Mouse (Mus musculus) layer of hippocampus, adult 8-10 months (tissue): ENCODE measurements around the gene Fam69a. TPM values are rescaled to one million over a fixed set of nuclear protein-coding genes. Genes with fewer than 3 reads are reported as not detected.
A peak's percentile ranks its signal among the peaks of the same experiment; 100 is the strongest.
"Not testable (repeated sequence)": the region's sequence is repeated elsewhere in the genome, so short reads cannot be mapped to it uniquely, and the experiment has no call there.

ENCODE experiments used
- DNase-seq, 2 experiments: peaks; one replicate each; pipeline ENCODE4 v3.0.0; 2022; ENCODE audit warnings: low spot score in 2 of 2
- total RNA-seq, 4 experiments: library from RNA; stranded (reverse); gene quantifications; 2 replicates each; pipeline ENCODE4 v1.2.4; 2022

The Fam69a gene
- total RNA-seq, 4 experiments from 2014 or later: 32.3 to 39.6 (median 35.2) TPM

DNA sequence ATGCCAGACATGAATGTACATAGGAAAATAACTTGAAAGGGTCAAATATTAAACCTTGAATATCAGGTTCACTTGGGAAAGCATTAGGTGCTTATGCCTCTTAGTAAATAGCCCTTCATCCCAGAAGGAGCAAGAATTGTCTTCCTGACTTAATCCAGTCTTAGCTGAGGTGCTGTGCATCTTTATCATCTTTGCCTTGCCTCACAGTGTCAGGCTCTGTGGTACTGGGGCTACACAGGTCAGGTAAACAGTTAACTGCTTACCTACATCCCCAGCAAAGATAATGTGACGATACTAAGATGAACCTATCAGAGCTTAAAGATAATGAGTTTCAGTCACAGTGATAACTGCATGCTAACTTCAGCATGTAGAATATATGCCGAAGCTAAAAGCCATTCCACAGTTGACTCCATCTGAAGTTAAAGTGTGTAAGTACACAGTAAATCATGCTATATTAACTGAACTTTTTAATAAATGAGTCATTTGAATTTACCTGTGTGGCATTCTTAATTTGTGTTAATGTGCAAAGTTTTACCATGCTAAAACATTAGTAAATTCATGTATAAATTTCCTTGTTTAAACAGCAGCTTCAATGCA, 78.3 kb downstream of the Fam69a start:
- DNase-seq: no peak

DNA sequence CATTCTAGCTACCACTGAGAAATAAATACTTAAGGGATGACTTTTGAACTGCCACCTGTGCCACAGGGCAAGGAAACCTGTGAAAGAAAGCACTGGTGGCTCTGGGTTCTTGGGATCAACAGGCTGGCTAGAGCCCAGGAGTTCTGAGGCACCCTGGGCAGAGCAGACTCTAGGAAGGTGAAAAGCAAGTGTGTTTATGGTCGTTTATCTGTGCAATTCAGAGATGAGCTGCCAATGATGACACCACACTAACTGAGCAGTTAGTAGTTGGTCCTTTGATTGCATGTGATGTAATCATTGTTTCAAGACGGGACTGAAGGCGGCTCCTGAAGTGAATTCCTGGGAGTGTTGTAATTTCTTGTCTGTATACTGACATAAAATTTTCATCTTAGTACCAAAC, 82.6 kb downstream of the Fam69a start:
- no peak for DNase-seq

DNA sequence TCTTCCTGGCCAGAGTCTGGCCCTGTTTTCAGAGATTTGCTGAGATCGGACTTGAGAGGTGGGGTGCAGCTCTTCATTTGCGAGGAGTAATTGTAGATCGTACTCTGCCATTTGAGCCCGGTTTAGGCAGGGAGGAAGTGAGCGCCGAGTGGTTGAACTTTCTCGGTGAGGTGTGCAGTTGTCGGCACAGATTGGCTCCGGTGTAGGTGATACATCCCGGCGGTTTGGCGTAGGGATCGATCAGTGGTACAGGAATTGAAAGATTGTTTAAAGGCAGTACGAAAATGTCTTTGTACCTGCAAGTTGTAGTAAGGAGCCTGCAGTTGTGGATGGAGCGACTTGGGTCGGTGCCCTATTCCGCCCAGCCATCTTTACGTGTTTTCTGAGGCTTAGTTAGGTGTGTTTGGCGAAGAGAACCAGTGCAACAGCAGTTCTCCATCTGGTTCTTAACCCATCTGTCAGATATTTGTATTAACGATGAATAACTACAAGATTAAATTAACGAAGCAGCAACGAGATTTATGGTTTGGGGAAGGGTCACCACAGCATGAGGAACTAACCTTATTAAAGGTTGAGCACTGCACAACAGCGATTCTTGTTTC, 85.8 kb downstream of the Fam69a start:
- no peak for DNase-seq

DNA sequence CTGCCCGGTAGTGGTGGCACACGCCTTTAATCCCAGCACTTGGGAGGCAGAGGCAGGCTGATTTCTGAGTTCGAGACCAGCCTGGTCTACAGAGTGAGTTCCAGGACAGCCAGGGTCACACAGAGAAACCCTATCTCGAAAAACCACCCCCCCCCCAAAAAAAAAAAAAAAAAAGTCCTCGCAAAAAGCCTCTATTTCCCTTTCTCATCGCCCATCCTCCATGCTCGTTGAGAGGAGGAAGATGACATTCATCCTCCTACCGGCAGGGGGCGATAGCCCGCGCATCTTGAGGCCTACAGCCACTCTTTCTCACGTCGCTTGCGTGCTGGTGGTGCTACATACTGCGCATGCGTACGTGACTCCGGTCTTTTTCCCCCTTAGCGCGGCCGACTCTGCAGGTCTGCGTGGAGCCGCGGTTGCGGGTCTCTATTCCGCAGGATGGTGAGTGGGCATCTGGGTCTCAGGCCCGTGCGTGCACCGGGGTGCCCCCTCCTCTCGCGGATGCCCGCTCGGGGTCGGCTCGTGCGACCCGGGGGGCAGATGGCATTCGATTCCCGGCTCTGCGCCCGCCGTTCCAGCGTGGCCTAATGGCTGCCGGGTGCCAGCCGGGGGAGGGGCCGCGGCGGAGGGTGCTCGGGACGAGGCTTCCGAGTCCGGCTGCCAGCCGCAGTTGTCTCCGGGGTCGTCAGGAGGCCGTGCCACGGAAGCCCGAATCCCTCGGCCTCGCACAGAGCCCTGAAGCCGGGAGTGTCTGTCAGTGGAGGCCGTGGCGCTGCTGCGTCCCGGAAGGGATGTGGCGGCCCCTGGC, 86.5 kb downstream of the Fam69a start, which contains the start of gene Rpl5:
Rpl5 (plus strand) TSS at position 297 of the 808 bp plus-strand sequence.
- peak; percentile 95 to 98 for DNase-seq

DNA sequence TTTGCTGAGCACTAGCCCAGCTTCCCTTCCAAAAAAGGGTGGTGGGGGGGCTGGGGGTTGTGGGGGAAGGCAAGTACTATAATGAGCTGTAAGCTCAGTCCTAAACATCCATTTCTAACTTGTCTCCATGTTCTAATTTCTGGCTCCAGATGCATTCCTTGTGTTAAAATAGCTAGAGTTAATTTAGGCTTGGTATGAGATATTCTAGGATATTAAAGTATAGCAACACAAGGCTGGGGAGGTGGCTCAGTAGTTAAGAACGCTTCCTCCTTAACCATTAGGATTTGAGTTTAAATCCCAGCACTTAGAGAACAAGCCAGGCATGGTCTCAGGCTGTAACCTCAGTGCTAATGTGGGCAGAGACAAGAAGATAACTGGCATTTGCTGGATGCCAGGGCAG, 90.6 kb downstream of the Fam69a start:
- no peak for DNase-seq

DNA sequence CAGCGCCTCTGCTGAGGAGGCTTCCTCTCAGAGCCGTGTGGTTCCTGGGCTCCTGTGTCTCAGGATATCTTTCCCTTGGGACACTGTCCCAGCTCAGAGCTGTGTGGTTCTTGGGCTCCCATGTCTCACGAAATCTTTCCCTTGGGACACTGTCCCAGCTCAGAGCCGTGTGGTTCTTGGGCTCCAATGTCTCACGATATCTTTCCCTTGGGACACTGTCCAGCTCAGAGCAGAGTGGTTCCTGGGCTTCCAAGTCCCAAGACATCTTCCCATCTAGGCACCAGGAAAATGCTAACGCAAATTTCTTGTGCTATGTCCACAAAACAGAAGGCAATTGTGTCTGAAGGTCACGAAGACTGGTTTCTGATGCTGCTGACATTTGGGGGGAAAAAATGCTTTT, 92.2 kb downstream of the Fam69a start:
- no peak for DNase-seq

DNA sequence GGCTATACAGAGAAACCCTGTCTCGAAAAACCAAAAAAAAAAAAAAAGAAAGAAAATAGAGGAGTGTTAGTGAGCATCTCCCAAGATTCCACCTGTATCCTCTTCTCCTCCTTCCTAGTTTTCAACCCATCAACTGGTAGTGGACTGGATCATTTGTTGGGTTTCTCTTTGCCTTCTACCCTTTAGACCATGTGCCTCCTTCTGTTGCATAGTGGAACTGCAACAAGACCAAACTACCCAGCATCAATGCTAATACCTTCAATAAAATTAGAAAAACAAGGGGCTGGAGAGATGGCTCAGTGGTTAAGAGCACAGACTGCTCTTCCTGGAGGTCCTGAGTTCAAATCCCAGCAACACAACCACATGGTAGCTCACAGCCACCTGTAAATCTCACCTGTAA, 95.4 kb downstream of the Fam69a start:
- DNase-seq: not testable (repeated sequence)

DNA sequence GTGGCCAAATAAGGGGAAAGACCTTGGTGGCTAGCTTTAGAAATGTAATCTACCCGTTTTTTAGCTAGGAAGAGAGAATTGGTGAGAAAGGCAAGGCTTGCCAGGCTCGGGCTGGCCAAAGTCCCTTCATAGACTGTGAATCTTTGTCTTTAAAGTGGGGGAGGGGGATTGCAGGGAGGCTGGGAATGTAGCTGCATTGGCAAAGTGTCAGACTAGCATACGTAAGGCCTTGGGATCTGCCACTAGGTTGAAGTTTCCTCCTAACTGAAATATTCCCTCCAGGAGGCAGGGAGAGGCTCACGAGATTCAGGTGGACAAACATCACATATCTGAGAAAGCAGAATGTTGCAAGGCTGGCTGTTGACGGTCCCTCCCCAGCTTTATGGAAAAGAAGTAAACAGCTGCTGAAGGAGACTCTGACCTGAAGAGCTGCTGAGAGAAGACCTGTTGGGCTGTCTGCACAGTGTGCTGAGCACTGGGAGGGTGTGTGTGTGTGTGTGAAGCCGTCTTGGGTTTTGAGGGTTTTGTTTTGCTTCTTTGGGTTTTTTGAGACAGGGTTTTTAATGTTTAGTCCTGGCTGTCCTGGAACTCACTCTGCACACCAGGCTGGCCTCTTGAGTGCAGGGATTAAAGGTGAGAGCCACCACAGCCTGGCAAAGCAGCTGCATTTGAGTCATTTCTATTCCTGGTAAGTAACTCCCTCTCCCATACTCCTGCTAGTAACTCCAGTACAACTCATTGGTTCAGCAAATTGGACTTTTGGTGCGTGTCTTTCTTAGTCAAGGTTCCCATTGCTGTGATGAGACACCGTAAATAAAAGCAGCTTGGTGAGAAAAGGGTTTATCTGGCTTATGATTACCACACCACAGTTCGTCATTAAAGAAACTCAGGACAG, 96.6 kb downstream of the Fam69a start:
- no peak for DNase-seq

DNA sequence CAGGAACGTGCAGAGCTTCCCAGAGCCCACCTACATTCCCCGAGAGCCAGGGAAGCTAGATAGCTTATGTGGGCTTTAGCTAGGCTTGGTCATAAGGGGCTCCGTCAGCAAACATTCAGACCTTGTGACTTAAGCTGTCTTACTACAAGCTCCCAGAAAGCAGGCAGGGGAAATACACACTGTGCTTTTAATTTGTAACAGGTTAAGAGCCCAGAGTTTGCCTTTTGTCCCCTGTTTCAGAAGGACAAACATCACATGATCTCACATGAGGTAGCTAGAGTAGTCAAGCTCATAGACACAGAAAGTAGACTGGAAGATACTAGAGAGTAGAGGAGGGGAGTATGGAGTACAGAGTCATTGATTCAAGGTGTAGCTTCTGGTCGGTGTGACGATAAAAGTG, 106.2 kb downstream of the Fam69a start:
- DNase-seq: no peak

DNA sequence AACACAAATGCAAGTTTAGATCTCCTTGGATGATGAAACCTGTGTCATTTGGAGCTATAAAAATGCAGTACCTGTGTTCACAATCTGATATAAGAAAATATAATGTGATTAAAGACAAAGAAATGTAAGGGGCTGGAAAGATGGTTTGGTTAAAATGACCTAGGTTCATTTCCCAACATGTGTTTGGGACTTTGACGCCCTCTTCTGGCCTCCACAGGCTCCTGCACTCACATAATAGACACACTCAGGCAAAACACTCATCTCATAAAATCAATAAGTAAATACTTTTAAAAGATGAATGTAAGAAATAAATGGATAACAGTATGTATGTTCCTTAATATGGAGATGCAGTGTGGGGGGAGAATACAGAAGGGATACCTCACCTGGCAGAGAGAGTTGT, 109.8 kb downstream of the Fam69a start:
- DNase-seq: no peak

DNA sequence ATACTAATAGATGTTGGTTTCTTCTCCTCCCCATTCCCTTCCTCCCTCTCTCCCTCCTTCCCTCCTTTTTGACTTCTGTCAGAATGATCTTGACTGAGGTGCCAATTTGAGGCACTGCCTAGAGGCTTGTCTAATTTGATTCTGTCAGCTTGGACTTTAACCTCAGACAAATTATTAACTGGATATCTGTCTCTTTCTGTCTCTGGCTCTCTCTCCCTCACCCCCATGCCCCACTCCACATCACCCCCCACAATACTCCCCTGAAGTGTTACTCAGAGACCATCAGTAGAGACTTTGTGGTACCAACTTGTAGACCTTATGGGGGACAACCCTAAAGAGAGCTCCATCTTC, 111.6 kb downstream of the Fam69a start:
- DNase-seq: no peak

DNA sequence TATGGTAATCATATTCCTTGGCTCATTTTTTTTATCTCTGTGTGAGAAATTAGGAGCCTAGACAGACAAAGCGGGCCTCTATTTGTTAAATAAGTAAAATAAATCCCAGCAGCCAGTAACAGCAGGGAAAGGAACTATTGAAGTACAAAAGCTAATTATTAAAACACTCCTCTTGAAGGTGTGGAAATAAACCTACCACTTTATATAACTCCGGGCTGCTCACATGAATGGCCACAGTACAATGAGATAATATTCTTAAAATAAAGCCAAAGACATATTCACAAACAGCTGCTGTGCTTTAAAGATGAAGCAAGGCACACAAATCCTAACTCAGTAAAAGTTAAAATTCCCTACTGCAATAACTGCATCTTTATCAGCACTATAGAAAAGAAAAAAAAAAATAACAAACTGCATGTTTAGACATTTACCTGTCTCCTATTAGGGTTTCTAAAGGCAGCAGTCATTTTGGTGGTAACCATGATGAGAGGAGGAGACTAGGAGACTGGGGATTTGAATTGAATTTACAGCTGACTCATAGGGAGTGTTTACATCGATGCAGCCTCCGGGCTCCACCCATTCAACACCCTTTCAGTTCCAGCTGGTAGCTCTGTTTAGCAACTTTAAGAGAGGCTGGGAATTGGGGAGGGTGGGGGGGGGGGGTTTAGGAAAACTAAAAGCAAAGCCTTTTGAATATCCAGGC, 112.2 kb downstream of the Fam69a start, which contains the start of gene Evi5:
Evi5 (minus strand) TSS at position 547 of the 700 bp plus-strand sequence.
- no peak for DNase-seq

DNA sequence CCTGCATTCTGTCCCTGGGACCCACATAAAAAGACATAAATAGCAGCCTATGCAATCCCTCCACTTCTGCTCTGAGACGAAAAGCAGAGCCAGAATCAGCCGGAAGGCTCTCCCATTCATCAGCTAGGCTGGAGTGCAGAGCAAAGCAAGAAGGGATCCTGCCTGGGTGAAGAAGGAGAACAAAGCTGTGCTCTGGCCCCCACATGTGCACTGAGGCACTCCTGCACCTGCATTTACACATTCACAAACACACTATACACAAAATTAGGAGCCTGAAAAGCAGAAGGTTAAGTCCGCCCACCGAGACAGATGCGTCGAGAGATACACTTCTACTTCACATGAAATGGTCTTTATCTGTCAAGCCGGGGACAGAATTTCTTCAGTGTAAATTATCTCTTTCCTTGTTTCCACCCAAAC, 113.0 kb downstream of the Fam69a start:
- no peak for DNase-seq

DNA sequence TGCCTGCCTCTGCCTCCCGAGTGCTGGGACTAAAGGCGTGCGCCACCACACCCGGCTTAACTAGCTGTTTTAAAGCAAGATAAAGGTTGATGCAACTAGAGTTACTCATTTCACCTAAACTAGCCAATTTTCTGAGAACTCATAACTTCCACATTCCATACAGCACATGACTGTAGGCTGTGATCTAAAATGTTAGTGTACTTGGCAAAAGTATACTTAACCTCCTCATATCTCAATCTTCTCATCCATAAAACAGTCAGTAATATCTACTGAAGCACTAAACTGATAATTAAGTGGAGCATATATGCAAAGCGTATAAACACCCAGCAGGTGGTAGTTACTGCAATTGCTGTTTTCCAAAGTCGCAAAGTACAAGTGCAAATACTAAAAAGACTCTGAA, 113.6 kb downstream of the Fam69a start:
- no peak for DNase-seq

DNA sequence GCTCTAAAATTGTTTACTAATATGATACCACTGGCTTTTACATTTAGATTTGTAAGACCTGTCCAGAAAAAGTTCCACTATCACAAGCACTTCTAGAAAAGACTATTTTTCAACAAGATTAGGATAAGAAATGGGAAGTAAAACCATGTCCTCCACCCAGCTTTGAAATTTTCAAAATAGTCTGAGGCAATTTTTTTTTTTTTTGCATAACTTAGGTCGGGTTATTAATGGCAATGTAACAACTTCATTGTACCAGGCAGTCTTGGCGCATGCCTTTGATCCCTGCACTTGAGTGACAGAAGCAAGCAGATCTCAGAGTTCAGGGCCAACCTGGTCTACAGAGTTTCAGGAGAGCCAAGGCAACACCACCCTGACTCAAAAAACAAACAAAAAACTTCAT, 117.2 kb downstream of the Fam69a start:
- no peak for DNase-seq

DNA sequence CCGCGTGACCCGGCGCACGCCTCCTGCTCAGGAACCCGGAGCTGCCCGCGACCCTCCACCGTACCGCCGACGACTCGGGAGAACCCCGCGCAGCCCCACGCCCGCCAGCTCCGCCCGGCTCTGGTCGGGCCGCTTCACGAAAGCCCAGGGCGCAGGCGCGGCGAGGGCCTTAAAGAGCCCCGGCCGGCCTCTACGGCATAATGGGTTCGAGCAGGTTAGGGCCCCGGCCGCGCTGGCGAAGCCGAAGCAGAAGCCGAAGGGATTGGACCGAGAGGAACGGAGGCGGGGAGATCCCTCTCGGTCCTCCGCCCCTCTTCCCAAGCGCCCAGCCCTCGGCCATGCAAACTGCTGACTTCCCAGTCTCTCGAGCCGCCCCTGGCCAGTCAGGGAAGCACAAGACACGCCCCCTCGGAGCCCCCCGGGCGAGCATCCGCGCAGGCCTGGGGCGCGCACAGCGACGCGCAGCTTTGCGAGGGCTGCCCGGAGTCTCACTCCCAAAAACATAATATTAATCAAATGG, 117.9 kb downstream of the Fam69a start:
- peak; percentile 82 to 83 for DNase-seq

DNA sequence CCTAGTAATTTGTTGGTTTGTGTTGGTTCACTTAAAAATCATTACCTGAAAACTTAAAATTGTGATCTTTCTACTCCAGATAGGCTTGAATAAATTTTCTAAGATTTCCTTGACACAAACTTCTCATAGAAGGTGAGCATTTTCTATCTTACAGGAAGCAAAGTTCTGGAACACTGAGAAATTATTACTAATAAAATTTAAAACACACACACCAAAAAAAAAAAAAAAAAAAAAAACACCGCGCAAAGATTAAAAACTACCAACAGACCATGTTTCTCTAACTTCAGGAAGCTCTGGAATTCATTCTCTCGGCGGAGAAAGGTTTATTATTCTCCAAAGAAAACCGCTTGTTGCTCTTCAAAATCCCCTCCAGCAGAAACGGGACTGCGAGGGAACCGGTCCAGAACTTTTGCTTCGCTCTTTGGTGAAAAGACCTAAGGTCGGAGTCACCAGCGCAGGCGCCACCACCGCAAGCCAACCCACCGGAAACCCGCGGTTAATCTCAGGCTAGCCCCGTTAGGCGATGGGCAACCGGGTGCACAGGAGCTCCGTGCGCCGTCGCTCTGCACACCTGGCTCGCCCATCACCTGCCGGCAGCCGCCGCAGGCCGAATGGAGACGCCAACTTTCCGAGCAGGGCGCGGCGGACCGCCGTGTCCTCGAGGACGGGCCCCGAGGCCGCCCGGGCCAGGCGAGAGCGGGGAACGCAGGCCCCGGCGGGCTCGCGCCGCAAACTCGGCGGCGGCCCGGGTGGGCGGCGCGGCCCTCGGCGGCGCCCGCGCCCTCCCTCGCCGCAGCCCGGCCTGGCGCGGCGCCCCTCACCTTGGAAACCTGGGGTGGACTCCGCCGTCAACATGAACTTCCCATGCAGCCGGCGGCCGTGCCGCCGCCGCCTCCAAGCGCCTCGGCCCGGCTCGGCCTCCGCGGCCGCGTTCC, 118.6 kb downstream of the Fam69a start:
- DNase-seq: peak in 1 of 2 experiments; percentile 21

DNA sequence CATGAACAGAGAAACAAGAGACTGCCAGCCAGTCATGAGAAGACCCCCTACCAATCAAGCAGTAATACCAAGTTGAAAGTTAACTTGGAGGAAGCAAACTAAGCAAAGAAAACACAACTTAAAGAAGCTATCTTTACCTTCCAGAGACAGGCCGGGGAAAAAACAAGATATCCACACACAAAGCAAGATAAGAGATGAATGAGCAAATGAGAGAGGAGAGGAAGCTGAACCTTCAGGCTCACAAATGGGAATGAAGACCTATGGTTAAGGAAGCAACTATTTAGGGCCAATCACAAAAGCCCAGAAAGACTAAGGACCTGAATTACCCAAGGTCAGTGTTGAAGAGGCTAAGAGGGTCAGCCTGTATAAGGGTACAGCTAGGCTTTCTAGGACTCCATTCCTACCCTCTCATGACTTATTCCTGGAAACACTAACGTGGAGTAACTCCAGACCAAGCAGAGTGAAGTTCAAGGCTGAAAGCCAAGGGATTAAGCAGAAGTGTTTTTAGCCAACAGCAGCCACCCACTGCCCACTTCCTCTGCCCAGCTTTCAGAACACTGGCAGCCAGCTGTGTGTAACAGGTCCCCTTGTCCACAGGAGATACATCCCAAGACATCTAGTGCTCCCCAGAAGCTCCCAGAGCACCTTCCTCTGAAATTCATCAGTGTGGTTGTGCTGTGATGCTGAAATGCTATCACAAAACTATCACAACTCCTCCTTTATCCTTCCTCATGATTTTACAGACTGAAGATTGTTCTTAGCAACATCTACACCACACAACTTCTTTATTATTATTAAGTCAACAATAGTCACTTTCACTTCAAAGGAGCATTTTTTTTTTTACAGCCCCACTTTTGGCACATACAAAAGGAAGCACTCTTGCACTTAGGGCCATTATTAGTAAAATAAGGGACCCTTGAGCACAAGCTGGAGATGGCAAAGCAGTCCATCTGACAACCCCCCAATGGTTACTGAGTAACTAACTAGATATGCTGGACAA, 120.5 kb downstream of the Fam69a start:
- no peak for DNase-seq
